Mouse (Mus musculus) mouse embryonic stem cell (cell line): ENCODE data around the gene Nedd4.

Experiments
- in situ Hi-C, 2 experiments: fragments of 300-500 bp; cut with MboI; formaldehyde crosslinking; loops; 1 replicate in 1 of 2; 3 replicates in 1 of 2; pipeline ENCODE4 v1.14.3; 2019 to 2020; ENCODE audit warnings: low sequenced_read_pairs in 2 of 2, low pct_unique_long_range_greater_than_20kb in 1 of 2, mixed read lengths in 1 of 2; ENCODE audit not compliant: unreplicated experiment in 1 of 2

Nedd4 gene

DNA sequence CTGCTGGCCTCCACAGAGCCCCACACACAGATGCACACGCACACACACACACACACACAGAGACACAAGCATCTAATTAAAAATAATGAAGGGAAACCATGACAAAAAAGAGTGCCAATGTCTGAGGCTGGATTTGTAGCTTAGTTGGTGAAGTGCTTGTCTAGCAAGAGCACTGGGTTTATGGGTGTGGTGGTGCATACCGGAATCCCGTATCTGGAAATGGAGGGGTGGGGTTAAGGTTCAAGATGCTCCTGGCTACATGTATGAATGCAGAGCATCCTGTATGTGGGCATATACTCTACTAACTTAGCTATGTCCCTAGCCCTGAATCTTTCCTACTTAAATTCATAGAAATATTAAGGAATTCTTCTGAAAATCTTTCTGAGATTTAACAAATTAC is 5.0 kb downstream of the Nedd4 start:
- in situ Hi-C loops: no loop called here

DNA sequence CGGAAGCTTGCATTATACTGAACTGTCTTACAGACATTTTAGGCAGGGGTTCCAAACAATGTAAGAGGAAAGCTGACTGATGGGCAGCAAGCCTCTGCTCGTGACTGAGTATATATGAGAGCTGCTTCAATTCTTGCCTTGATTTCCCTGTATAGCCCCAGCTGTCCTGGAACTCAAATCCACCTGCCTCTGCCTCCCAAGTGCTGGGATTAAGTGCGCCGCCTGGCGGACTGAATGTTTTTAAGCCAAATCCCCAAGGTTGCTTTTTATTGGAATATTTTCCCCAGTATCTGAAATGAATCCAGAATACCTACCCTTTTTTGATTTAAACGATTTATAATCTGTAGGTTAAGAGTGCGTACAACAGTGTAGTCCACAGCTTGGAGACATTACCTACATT is 7.2 kb downstream of the Nedd4 start:
- in situ Hi-C loops: no loop called here

- in situ Hi-C loops: loop anchor here (5.0 kb wide), 1 partner anchor 35 kb away; no protein-coding TSS in a partner anchor
These were observed 10.2 kb downstream of the Nedd4 start for GRCm38 (mm10) chr9:72672361-72672760.

- in situ Hi-C loops: loop anchor here (5.0 kb wide), 1 partner anchor 38 kb away; no protein-coding TSS in a partner anchor
These were observed 13.0 kb downstream of the Nedd4 start for GRCm38 (mm10) chr9:72674957-72675744.

- in situ Hi-C loops: no loop called here
These were observed 13.6 kb downstream of the Nedd4 start for GRCm38 (mm10) chr9:72675745-72676200.

GRCm38 (mm10) chr9:72677659-72678058 is 15.5 kb downstream of the Nedd4 start:
- in situ Hi-C loops: no loop called here

DNA sequence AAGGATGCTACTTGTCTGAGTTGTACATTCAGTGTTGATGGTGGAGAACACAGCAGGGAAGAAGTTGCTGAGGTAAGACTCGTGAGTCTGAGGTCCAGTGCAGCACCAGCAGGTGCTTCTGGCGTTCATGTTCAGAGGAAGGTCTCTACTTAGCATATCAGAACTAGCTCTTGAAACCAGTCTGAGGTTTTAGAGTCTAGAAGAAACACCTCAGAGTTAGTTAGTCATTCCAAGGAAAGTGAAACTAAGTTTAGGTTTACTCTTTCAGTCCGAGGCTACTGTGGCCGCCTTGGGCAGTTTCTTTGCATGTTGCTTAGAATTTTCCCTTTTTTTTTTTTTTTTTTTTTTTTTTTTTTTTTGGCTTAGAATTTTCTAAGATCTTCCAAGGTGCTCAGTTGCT is 16.6 kb downstream of the Nedd4 start:
- in situ Hi-C loops: no loop called here

GRCm38 (mm10) chr9:72681652-72682228 is 19.6 kb downstream of the Nedd4 start:
- in situ Hi-C loops: no loop called here

DNA sequence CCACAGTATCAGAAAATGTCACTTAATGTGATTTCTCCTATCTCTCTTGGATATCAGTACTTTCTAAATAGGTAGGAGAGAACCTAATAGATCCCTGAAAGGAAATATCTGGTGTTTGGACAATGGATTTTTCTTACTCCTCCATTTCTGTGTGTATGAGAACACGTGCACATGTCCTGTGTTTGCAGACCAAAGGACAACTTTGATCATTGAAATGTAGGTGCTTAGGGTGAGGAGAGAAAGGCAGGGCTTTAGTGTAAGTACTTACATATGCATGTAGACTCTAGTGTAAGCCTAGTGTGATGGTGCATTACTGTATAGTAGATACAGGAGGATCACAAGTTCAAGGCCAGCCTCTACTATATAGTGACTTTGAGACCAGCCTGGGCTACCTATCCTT is 21.1 kb downstream of the Nedd4 start:
- in situ Hi-C loops: no loop called here

DNA sequence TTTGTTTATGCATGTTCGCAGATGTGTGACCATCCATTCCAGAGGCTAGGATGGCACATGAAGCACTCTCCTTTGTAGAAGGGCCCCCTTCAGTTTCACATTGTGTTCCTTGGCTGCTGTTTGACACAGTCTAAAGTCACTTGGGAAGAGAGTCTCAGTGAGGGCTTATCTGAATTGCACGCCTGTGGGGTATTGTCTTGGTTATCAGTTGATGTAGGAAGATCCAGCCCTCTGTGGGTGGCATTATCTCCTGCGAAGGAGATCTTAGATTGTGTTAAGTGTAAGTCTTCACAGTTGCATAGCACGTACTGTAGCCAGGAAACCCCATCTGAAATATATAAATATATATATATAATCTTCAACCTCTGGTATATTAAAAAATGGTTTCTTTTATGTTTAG is 23.1 kb downstream of the Nedd4 start:
- in situ Hi-C loops: no loop called here

DNA sequence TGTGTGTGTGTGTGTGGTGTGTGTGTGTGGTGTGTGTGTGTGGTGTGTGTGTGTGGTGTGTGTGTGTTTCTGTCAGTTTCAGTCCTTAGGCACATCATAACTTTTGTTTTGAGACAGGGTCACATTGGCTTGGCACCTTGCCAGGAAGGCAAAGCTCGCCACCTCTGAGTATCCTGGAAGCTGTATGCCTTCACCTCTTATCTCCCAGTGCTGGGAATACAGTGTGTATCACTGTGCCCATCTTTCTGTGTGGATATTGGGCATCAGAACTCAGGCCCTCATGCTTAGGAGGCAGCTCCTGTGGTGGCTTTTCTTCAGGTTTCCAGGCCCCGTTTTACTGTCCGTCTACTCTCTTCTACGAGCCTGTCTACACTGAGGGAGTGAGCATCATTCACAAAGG is 24.4 kb downstream of the Nedd4 start:
- in situ Hi-C loops: no loop called here

- in situ Hi-C loops: no loop called here
These were observed 27.4 kb downstream of the Nedd4 start for GRCm38 (mm10) chr9:72689522-72689921.

DNA sequence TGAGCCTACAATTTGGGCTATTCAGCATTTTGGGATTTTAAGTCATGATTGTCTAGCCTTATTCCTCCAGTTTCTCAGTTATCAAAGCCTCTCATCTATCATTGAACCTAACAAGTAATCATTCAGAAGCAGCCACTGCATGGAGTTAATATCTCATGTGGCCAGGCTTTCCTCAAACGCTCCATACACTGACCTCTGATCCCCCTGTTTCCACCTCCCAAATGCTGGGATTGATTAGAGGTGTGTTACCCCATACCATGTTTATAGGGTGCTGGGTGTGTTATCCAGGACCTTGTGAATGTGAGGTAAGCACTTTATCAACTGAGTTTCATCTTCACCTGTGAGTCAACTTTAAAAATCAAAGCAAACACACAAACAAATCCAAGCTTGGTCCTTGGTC is 28.7 kb downstream of the Nedd4 start:
- in situ Hi-C loops: no loop called here

- in situ Hi-C loops: no loop called here
These were observed 29.8 kb downstream of the Nedd4 start for GRCm38 (mm10) chr9:72691942-72692341.

DNA sequence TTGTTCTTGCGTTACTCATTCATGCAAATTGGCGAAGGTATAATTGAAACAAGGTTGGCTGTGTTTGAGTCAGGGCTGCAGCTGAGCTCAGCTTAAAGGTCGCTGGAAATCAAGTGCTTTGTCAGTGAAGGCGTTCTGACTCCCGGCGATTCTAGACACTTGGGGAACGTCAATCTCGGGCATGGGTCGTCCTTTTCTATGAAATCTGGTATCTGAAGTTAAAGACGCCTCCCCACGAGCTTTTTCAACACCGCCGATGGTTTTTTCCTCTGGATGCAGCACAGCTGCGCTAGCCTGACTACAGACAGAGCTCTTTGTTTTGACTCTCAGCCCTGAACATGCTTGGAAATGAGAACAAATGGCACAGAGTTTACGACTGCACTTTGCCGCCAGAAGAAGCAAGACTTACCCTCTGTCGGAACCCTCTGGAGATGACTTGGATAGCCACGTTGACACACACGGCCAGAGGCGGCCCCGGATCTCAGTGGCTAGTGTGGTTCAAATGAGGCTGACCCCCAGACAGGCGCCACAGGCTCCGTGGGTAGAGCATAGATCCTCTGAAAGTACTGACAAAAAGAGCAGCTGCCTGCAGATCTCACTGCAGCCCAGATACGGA is 31.0 kb downstream of the Nedd4 start:
- in situ Hi-C loops: no loop called here

- in situ Hi-C loops: no loop called here
These were observed 31.7 kb downstream of the Nedd4 start for GRCm38 (mm10) chr9:72693861-72694260.

- in situ Hi-C loops: no loop called here
These were observed 34.4 kb downstream of the Nedd4 start for GRCm38 (mm10) chr9:72696508-72696907.

DNA sequence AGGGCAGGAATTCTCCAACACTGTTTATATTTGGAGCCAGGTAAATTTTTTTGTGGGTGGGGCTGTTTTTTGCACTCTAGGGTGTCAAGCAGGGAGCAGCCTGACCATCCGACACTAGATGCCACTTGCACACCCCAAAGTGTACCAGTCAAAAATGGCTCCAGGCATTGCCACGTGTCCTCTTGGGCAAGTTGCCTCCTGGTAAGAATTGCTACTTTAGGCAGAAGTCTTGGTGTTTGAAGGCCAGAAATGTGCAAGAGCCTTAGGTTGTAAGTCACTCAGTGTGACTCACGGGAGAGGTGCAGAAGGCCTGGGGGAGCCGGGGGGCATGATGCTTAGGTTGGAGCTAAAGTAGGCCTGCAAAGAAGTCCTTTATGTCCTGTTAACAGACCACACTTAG is 35.6 kb downstream of the Nedd4 start:
- in situ Hi-C loops: no loop called here

DNA sequence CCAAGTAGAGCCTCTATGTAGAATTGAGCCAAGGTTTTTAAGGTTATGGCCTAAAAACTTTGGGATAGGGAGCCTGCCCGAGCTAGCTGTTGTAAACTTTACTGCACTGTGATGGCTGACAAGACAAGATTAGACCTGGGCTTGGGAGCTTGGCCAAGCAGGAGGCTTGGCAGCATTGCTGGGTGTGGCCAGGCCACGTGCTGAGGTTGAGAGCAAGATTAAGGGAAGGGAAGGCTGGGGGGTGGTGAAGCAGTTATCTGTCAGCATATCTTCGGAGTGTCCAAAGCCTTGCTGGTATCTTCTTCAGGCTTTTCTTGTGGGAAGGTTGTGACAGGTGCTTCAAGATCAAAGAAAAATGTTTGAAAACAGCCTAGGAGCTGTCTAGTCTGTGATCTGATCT is 37.6 kb downstream of the Nedd4 start:
- in situ Hi-C loops: no loop called here

DNA sequence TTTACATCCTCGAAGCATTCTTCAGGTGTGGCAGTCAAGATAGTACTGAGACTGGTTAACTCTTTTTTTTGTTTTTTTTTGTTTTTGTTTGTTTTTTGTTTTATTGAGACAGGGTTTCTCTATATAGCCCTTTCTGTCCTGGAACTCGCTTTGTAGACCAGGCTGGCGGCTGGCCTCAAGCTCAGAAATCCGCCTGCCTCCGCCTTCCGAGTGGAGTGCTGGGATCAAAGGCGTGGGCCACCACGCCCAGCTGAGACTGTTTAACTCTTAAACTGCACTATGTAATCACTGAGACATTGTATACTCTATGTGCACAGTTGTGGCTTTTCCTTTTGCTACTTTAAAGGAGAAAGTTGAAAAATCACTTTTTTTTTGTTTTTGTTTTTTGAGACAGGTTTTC is 39.3 kb downstream of the Nedd4 start:
- in situ Hi-C loops: no loop called here
